Mouse (Mus musculus): ENCODE measurements around the gene 2310033P09Rik.

DNA sequence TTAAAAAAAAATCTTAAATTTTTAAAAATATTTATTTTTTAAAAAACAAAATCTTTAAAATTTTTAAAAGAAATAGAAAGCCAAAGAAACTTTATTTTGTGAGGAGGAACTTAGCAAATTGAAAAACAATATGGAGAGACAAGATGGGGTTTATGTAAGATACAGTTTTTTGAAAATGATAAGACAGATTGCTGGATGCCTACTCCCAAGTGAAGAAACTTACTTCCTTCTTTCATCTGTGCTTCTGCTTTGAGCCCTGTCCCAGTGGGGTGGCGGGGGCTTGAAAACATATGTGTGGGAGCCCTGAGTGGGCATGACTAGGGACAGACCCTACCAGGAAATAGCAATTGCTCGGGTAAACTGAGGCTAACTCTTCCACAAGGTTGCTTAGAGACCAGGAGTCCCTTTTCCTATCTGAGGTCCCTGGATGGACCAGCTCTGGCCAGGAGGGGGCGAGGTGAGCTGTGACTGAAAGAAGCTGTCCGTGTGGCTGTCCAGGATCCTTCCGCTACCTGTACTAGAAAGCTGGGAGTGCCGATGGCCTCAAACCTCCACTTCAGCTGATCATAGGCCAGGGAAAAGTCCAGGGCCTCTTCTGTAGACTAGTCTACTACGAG, 22.1 kb downstream of the 2310033P09Rik start:
- TF ChIP-seq POLR2A (IDR thresholded peaks at IDR 0.05; ENCODE audit: low read depth, low read length): no peak
- TF ChIP-seq CTCF (IDR thresholded peaks at IDR 0.05; ENCODE audit: extremely low read depth, insufficient read length, insufficient replicate concordance, low read depth, low read length): peak; percentile 87; the same call in 1 of the 2 replicates
